Mouse (Mus musculus) liver, embryonic 13.5 days (tissue): Measurements from ENCODE around the gene Disc1. TPM values are rescaled to one million over a fixed set of nuclear protein-coding genes. Genes with fewer than 3 reads are reported as not detected.

Source experiments
- ATAC-seq: fragments of 200-750 bp; cut with Nextera tagmentation; 2 replicates; pipeline ENCODE4 v1.8.0; 2017; ENCODE audit warnings: low read depth, mild to moderate bottlenecking, moderate number of reproducible peaks, moderate library complexity
- DNase-seq: peaks from one replicate; pipeline ENCODE4 v3.0.0; 2022
- H3K27ac ChIP-seq: fragments of 300-500 bp; sonication (generic); 2 replicates; pipeline ENCODE4 v1.5.1; 2015; ENCODE audit warnings: moderate library complexity, mild to moderate bottlenecking, inconsistent platforms
- H3K27me3 ChIP-seq: fragments of 300-500 bp; sonication (generic); 2 replicates; pipeline ENCODE4 v1.6.1; 2015; ENCODE audit warnings: mild to moderate bottlenecking, inconsistent platforms
- H3K36me3 ChIP-seq: fragments of 300-500 bp; sonication (generic); 2 replicates; pipeline ENCODE4 v1.6.1; 2015; ENCODE audit warnings: mild to moderate bottlenecking, inconsistent platforms
- H3K4me1 ChIP-seq: fragments of 300-500 bp; sonication (generic); replicated peaks from 2 replicates; pipeline ENCODE4 v1.6.1; 2015; ENCODE audit warnings: inconsistent platforms
- H3K4me2 ChIP-seq: fragments of 300-500 bp; sonication (generic); 2 replicates; pipeline ENCODE4 v1.6.1; 2015; ENCODE audit warnings: inconsistent platforms, mild to moderate bottlenecking, moderate library complexity
- H3K4me3 ChIP-seq: fragments of 300-500 bp; sonication (generic); replicated peaks from 2 replicates; pipeline ENCODE4 v1.5.1; 2015; ENCODE audit warnings: mild to moderate bottlenecking, inconsistent platforms
- H3K9ac ChIP-seq: fragments of 300-500 bp; sonication (generic); 2 replicates; pipeline ENCODE4 v1.6.1; 2015; ENCODE audit warnings: mild to moderate bottlenecking, inconsistent platforms
- H3K9me3 ChIP-seq: fragments of 300-500 bp; sonication (generic); replicated peaks from 2 replicates; pipeline ENCODE4 v1.6.1; 2016; ENCODE audit warnings: inconsistent platforms
- WGBS: fragments of 180-500 bp; shearing (Covaris S2); methylation state at CpG from one replicate; pipeline ENCODE4 v1.1.7; 2015; ENCODE audit not compliant: insufficient replicate concordance; 5-methylcytosine and 5-hydroxymethylcytosine counted together
- polyA plus RNA-seq: library from polyadenylated mRNA; unstranded; fragments of >200 nt; fragmentation: Nextera tagmentation; extraction: Ambion mirVana; gene quantifications from 2 replicates; pipeline ENCODE4 v1.2.1, GENCODE M21; 2015

Disc1 gene
- polyA plus RNA-seq, 1 experiment from 2014 or later = 0.33 TPM

DNA sequence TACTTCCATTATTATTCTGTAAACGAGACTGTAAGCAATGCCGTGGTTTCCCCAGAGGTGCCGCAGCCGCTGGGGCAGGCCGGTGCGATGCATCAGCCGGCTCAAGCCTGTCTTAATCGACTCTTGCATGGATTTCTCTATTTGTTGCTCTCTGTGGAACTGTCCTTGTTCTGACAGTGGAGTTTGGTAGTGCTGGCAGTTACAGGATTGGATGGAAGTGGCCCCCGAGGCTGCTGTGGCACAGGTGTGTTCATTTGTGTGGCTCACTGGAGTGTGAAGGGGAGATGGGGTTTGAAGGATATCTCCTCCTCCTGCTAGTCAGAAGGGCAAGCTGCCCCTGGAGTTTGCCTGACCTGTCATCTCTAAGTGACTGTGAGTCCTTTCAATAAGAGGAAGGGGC, 171.3 kb downstream of the Disc1 start:
- ATAC-seq (no peak), DNase-seq (no peak)
- Histone ChIP-seq H3K9ac (no peak overlapping the region), H3K27ac (no peak overlapping the region), H3K9me3 (no peaks in the 10 kb centered on the region), H3K27me3 (no peaks in the 10 kb centered on the region), H3K36me3 (no peaks in the 10 kb centered on the region), H3K4me2 (no peak overlapping the region), H3K4me1 (peaks cover 13% of the 10 kb centered on the region; the same call in 1 of the 2 replicates), H3K4me3 (no peak overlapping the region)
- 79% methylated on average over 9 of the region's 9 CpGs for WGBS

DNA sequence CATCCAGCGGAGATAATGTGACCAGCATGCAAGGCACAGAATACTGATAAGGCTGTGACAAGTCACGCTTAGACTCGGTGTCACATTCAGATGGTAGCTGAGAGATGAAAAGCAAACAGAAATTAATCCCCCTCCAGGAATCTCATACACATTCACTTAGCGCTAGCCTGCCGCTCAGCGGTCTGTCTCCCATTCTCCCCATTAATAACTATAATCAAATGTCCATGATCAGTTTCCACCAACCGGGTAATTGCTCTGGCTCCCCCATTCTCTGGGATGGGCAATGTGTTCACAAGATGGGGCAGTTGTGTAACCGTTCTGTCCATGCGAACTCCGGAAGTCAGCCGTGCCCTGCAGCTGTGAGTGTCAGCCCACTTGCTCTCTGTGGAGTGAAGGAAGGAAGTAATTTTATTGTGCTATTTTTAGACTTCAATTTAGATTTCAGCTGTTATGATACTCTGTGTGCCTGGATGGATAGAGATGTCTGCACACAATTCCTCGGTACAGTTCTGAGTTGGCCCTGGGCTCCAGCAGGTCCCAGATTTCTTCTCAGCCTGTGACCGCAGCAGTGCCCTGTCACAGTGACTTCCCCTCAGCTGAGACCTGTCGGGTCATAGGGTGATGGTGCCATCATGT, 173.1 kb downstream of the Disc1 start:
- Histone ChIP-seq H3K36me3 (no peaks in the 10 kb centered on the region), H3K9me3 (no peaks in the 10 kb centered on the region), H3K9ac (no peak overlapping the region), H3K27ac (no peak overlapping the region), H3K4me3 (no peak overlapping the region), H3K4me2 (no peak overlapping the region), H3K27me3 (no peaks in the 10 kb centered on the region), H3K4me1 (peaks cover 13% of the 10 kb centered on the region; the same call in 1 of the 2 replicates)
- DNase-seq (no peak), ATAC-seq (no peak)
- WGBS = 51% methylated on average over 14 of the region's 14 CpGs

DNA sequence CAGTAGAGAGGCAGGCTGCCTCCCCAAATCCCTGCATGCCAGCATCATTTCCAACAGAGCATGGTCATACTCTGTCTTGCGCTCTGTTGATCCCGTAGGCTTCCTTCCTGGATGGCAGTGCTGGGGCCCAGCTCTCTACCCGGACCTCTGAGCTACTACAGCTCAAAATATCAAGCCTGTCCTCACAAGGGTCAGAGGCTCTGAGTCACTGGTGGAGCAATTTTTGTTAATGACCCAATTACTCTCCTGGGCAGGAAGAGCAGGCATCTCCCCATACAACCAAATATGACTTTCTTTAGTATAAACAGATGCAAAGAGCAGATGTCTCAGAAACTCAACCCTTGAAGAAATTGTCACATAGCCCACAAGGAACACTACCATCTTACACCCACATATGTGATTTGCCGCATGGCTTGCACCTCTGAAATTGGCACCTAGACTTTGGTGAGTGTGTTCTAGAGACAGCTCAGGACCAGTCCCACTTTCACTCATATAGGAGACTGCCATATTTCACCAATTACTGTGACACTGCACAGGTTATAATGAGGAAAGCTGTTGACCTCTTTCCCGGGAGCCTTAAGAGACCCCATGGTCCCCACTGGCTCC, 176.6 kb downstream of the Disc1 start:
- Histone ChIP-seq H3K36me3 (no peaks in the 10 kb centered on the region), H3K9ac (no peak overlapping the region), H3K9me3 (no peaks in the 10 kb centered on the region), H3K27ac (no peak overlapping the region), H3K4me3 (no peak overlapping the region), H3K4me1 (0 out of 2 replicates have a peak, but pooled peaks cover 8% of the 10 kb centered on the region), H3K4me2 (no peak overlapping the region), H3K27me3 (no peaks in the 10 kb centered on the region)
- DNase-seq (no peak), ATAC-seq (no peak)
- 62% methylated on average over 5 of the region's 5 CpGs for WGBS

DNA sequence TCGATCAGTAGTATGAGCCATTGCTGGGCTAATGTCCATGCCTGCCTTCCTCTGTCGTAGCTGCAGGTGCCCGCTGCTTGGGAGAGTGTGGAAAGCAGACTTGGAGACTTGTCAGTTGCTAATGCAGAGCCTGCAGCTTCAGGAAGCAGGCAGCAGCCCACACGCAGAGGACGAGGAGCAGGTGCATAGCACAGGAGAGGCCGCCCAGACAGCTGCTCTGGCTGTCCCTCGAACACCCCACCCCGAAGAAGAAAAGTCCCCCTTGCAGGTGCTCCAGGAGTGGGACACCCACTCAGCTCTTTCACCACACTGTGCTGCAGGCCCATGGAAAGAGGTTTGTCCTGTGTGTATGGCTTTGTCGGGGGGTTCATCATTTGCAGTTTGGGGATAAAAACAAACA, 178.7 kb downstream of the Disc1 start:
- Histone ChIP-seq H3K27ac (no peak overlapping the region), H3K4me1 (no peaks in the 10 kb centered on the region), H3K27me3 (no peaks in the 10 kb centered on the region), H3K9me3 (no peaks in the 10 kb centered on the region), H3K9ac (no peak overlapping the region), H3K4me3 (no peak overlapping the region), H3K4me2 (no peak overlapping the region), H3K36me3 (no peaks in the 10 kb centered on the region)
- 69% methylated on average over 9 of the region's 9 CpGs for WGBS
- no peak for DNase-seq
- ATAC-seq = no peak

DNA sequence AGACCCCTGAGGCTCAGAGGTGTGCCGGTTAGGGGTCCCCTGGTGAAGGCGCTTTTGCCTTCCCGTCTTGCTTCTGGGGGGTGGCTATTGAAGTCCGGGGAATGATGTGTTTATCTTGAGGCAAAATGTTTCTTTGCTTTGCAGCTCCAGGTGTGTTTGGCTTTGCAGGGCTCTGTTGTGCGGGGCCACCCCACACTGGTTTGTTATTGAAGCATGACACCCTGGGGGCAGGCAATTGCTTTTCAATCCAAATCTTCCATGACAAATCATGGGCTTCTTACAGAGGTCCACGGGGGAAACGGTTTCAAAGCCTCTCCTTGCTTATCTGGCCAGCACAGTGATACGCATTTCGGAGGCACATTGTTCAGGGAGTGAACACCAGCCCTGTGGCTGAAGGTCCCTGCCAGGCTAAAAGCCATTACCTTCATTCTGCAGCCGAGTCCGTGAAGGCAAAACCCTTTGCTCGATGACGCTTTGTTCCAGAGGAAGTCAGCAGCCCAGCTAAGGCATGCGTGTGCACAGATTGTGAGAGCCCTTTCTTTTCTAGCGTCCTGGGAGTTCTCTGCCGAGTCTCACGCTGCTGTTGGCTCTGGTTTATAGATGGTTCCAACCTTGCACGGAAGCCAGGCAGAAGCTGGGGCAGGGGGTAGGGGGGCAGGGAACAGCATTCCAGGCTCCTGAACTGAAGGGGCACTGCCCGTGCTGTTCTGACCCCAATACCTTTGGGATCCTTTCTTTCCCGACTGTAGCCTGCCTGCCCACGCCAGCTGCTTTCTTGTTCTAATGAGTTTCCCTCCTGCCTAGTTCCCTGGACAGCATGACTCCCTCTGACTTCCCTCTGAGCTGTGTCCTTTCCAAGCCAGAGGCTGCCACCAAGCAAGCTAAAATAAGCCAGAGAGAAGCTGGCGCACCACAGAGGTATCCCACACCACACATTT, 182.2 kb downstream of the Disc1 start:
- no peaks in the 10 kb centered on the region for H3K27me3 ChIP-seq
- H3K9me3 ChIP-seq = no peaks in the 10 kb centered on the region
- ATAC-seq (no peak), DNase-seq (no peak)
- 0 out of 2 replicates have a peak overlapping the region, but pooled peaks have one; percentile 8 for H3K4me2 ChIP-seq
- H3K4me3 ChIP-seq = no peak overlapping the region
- H3K4me1 ChIP-seq = no peaks in the 10 kb centered on the region
- WGBS = 46% methylated on average over 22 of the region's 22 CpGs
- H3K27ac ChIP-seq = no peak overlapping the region
- no peak overlapping the region for H3K9ac ChIP-seq
- no peaks in the 10 kb centered on the region for H3K36me3 ChIP-seq

DNA sequence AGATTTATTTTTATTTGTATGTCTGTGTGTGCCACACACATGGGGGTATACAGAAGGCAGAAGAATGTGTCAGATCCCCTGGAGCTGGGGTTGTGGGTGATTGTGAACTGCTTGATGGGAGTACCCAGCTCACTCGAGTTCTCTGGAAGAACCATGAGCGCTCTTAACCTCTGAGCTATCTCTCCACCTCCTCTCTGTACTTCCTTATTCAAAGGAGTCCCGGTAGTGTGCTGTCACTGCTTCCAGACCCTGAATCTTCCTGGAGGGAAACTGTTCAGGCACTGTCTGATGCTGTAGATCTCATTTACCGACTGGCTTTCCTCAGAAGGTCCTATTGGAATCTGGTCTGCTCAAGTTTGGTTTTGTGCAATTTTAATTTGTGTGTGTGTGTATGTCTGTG, 186.8 kb downstream of the Disc1 start:
- H3K9me3 ChIP-seq = no peaks in the 10 kb centered on the region
- ATAC-seq (no peak), DNase-seq (no peak)
- no peaks in the 10 kb centered on the region for H3K36me3 ChIP-seq
- no peaks in the 10 kb centered on the region for H3K4me1 ChIP-seq
- no peaks in the 10 kb centered on the region for H3K27me3 ChIP-seq
- no peak overlapping the region for H3K4me2 ChIP-seq
- H3K4me3 ChIP-seq = no peak overlapping the region
- H3K27ac ChIP-seq = no peak overlapping the region
- 41% methylated on average over 4 of the region's 4 CpGs for WGBS
- no peak overlapping the region for H3K9ac ChIP-seq

DNA sequence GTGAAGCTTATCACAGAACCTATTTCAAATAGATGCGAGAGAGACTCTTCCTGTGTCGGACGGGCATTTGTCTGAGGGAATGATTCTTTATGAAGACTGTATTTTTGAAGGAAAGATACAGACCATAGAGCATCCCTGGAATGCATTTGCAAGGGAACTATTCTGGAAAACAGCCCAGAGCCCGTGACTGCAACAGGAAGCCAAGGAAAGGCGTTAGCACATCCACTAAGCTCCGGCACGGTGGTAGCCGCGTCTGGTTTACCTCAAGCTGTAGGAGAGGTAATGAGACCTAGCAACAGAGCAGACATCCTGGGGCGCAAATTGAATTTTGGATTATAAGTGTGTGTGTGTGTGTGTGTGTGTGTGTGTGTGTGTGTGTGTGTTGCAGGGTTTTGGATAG, 188.4 kb downstream of the Disc1 start:
- no peak for DNase-seq
- H3K27ac ChIP-seq = no peak overlapping the region

DNA sequence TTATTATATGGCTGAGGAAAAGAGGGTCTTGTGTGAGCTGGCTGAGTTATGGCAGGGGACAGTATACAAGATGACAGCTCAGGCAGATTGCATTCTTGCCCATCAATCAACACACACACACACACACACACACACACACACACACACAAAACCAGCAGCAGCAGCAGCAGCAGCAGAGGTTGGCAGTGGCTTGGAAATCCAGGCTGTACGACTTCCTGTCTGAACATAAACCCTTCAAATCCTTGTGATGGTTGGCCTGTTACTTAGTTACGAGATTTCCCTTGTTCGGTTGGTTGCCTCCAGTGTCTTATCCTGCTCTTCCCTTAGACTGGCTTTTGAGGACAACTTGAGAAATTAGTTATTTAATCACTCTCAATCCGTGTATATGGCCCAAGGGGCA, 188.9 kb downstream of the Disc1 start:
- no peak for DNase-seq
- H3K4me2 ChIP-seq = no peak overlapping the region
- H3K4me3 ChIP-seq = no peak overlapping the region
- H3K36me3 ChIP-seq = no peaks in the 10 kb centered on the region
- H3K27me3 ChIP-seq = no peaks in the 10 kb centered on the region
- H3K9ac ChIP-seq = no peak overlapping the region
- no peak overlapping the region for H3K27ac ChIP-seq
- no peaks in the 10 kb centered on the region for H3K9me3 ChIP-seq
- no peak for ATAC-seq
- H3K4me1 ChIP-seq = no peaks in the 10 kb centered on the region
- 33% methylated on average over 4 of the region's 4 CpGs for WGBS

More for the DNA sequence above, 188.4 kb downstream of the Disc1 start:
- 46% methylated on average over 10 of the region's 10 CpGs for WGBS
- H3K4me2 ChIP-seq = no peak overlapping the region
- no peak overlapping the region for H3K9ac ChIP-seq
- no peaks in the 10 kb centered on the region for H3K9me3 ChIP-seq
- no peaks in the 10 kb centered on the region for H3K36me3 ChIP-seq
- H3K27me3 ChIP-seq = no peaks in the 10 kb centered on the region
- no peak overlapping the region for H3K4me3 ChIP-seq
- H3K4me1 ChIP-seq = no peaks in the 10 kb centered on the region
- no peak for ATAC-seq

DNA sequence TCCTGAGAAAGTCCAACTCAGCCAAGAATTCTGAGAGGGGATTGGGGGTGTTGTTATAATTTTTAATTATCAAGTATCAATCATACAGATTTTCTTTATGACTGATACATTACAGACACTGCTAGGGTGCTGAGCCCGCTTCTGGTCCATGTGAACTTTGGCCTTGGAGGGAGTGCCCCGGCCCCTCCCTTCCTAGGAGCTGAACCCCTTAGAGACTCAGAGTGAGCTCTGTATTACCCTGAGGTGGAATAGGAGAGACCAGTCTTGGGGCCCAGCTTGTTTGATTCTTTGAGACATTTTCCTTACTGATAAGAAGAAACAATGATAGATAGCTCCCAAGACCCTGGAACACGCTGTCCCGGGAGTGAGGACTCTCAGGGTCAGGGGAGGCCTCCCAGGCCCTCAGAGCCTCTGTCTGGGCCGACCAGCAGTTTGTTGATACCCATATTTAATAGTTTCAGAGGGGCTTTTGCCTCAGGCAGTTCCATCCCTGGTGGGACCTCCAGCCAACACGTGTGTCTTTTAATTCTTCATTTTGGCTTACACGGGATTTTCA, 192.8 kb downstream of the Disc1 start:
- Histone ChIP-seq H3K4me1 (no peaks in the 10 kb centered on the region), H3K27me3 (no peaks in the 10 kb centered on the region), H3K4me3 (no peak overlapping the region), H3K9ac (no peak overlapping the region), H3K9me3 (no peaks in the 10 kb centered on the region), H3K27ac (no peak overlapping the region), H3K36me3 (no peaks in the 10 kb centered on the region), H3K4me2 (no peak overlapping the region)
- DNase-seq = no peak
- no peak for ATAC-seq
- WGBS = 44% methylated on average over 7 of the region's 7 CpGs

DNA sequence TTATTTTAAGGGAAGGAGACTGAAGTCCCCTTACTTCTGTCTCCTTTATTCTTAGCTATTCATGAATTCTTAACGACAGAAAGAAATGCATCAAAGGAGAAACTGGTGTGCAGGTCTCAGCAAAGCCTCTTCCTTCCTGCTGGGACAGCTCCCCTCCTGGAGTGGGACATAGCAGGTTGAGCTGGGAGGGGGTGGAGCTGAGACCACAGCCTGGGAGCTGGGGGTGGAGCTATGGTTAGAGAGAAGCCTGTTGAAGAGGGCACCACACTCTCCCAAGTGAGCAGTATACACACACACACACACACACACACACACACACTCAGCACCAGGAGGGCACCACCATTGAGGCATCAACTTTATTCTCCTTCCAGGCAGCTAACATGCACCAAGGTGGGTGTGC, 193.4 kb downstream of the Disc1 start:
- Histone ChIP-seq H3K27me3 (no peaks in the 10 kb centered on the region), H3K4me1 (no peaks in the 10 kb centered on the region), H3K27ac (no peak overlapping the region), H3K9ac (no peak overlapping the region), H3K4me2 (no peak overlapping the region), H3K4me3 (no peak overlapping the region), H3K36me3 (no peaks in the 10 kb centered on the region), H3K9me3 (no peaks in the 10 kb centered on the region)
- WGBS = 0% methylated on average over 1 of the region's 1 CpGs
- DNase-seq (no peak), ATAC-seq (no peak)

DNA sequence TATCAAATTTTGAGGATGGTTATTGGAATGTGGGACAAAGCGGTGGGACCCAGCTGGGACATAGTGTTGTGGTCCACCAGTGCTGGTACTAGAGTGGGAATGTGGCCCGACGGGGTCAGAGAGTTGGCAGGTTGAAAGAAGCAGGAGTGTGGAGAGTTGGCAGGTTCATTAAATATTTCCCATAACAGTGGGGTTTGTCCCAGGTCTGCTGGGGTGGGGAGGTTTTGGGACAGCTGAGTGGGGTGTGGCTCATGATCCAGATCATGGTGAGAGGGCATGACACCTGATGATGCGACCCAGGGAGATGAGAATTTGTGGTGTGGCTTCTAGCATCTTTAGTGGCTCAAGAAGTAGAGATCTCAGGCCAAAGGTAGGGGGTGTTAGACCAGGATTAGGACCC, 199.0 kb downstream of the Disc1 start:
- Histone ChIP-seq H3K27me3 (no peaks in the 10 kb centered on the region), H3K27ac (no peak overlapping the region), H3K9me3 (no peaks in the 10 kb centered on the region), H3K4me2 (no peak overlapping the region), H3K36me3 (no peaks in the 10 kb centered on the region), H3K4me3 (no peak overlapping the region), H3K9ac (no peak overlapping the region), H3K4me1 (no peaks in the 10 kb centered on the region)
- WGBS = 82% methylated on average over 4 of the region's 4 CpGs
- DNase-seq (no peak), ATAC-seq (no peak)
